ENCODE assay signal across 8 mouse cellular contexts in the genomic region with DNA sequence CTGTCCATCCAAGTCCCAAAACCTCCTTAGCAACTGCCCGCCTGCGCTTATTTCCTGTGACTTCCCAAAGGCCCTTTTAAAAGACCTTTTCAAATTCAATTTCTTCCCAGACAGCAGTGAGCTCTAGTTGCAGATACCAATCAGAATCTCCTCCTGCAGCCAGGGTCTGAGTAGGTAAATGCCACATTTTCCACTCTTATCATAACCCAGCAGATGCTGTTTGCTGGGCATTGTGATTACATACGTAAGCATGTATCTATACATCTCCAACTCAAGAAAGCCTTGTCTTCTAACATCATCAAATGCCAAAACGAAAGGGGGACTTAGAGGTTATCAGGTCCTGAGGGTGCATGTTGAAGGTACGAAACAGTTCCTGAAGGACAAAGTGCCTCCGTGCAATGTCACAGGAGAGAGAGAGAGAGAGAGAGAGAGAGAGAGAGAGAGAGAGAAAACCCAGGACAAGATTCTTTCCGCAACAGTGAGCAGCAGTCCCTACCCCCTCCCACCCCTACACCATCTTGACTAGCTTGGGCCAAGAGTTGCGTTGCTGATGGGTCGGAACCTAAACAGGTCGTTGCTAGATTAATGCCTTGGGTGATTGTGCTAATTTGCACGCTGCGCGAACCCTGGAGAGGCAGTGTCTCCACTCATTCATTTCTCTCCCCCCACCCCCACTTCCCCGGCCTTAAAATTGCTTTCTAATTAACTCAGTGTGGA. TPM values are rescaled to one million over a fixed set of nuclear protein-coding genes. Genes with fewer than 3 reads are reported as not detected.
DNase-seq lines count a peak whose midpoint lies in the region; ATAC-seq lines count a peak whose summit lies in the region.

No protein-coding gene starts in this region.

- H3K4me3 ChIP-seq in intestine, embryonic 14.5 days (ENCODE audit: low read depth, low read length) = no peak overlapping the region

- no peak overlapping the region for H3K9ac ChIP-seq in intestine, embryonic 14.5 days (ENCODE audit: low read length)

- H3K4me1 ChIP-seq in intestine, embryonic 14.5 days (replicated peaks; ENCODE audit: control insufficient read depth, insufficient read depth, low read length) = 0 out of 2 replicates have a peak, but pooled peaks cover 2% of the 10 kb centered on the region

- peak overlapping the region; percentile 39 for H3K4me2 ChIP-seq in intestine, embryonic 14.5 days (ENCODE audit: low read length)

- H3K9me3 ChIP-seq in intestine, embryonic 14.5 days (ENCODE audit: control insufficient read depth, low read length) = no peaks in the 10 kb centered on the region

- H3K27me3 ChIP-seq in intestine, embryonic 14.5 days (replicated peaks; ENCODE audit: control insufficient read depth, insufficient read depth, low read length) = no peaks in the 10 kb centered on the region

- ATAC-seq in intestine, embryonic 14.5 days (replicated peaks; ENCODE audit: low FRiP score, low TSS enrichment, low read depth) = 0 out of 2 replicates have a peak, but pooled peaks have one; percentile 23

- DNase-seq in cerebellum, adult 9-10 months = peak; percentile 42
- no peak for DNase-seq in cerebellum, adult 9-11 months
- peak; percentile 95 for DNase-seq in retina, postnatal 1 day
- no peak for DNase-seq in retina, embryonic 14.5 days (ENCODE audit: low spot score)
- no peak for DNase-seq in intestine, embryonic 14.5 days (ENCODE audit: low spot score)
- DNase-seq in naive thymus-derived CD4-positive, alpha-beta T cell, adult 2 months (ENCODE audit: low read depth) = peak; percentile 12
- no peak for DNase-seq in layer of hippocampus, postnatal 36 days
- no peak for DNase-seq in MN1 (ENCODE audit: low spot score)

- no peak overlapping the region for H3K27ac ChIP-seq in intestine, embryonic 14.5 days (ENCODE audit: low read depth)

- 47% methylated on average over 14 of the region's 14 CpGs for WGBS in intestine, embryonic 14.5 days

- no peaks in the 10 kb centered on the region for H3K36me3 ChIP-seq in intestine, embryonic 14.5 days (ENCODE audit: control insufficient read depth, insufficient read depth, low read length)

RNA-seq across cellular contexts. Expression of gene B230118H07Rik, which starts 3.0 kb away (rescaled TPM):
- polyA plus RNA-seq in intestine, embryonic 14.5 days (2014; fragmentation: Nextera tagmentation; extraction: Ambion mirVana) = 52.3 and 64.4 TPM in 2 replicates
- total RNA-seq in layer of hippocampus, postnatal 36 days (2021) = 10 to 100 TPM; 32.8 to 35.2 TPM

RNA-seq across cellular contexts. Expression of gene Rag1, which starts 3.1 kb away (rescaled TPM):
- not detected in 2 replicates for polyA plus RNA-seq in intestine, embryonic 14.5 days (2014; fragmentation: Nextera tagmentation; extraction: Ambion mirVana)
- total RNA-seq in layer of hippocampus, postnatal 36 days (2021) = under 1 TPM; 0.10 to 0.12 TPM

RNA-seq across cellular contexts. Expression of gene Traf6, which starts 25.9 kb away (rescaled TPM):
- polyA plus RNA-seq in intestine, embryonic 14.5 days (2014; fragmentation: Nextera tagmentation; extraction: Ambion mirVana) = 14.1 and 15.6 TPM in 2 replicates
- total RNA-seq in layer of hippocampus, postnatal 36 days (2021) = 10 to 100 TPM; 14.9 to 15.4 TPM

RNA-seq across cellular contexts. Expression of gene Rag2, which starts 27.8 kb away (rescaled TPM):
- polyA plus RNA-seq in intestine, embryonic 14.5 days (2014; fragmentation: Nextera tagmentation; extraction: Ambion mirVana) = 0.09 and 0.15 TPM in 2 replicates
- total RNA-seq in layer of hippocampus, postnatal 36 days (2021) = not detected

Comparison
In these comparisons a context has a peak if more than half of its experiments do, and no peak if none do; other contexts are left out.
1. DNase-seq: peak in cerebellum, adult 9-10 months (single experiment), retina, postnatal 1 day (single experiment) and naive thymus-derived CD4-positive, alpha-beta T cell, adult 2 months (single experiment); none in cerebellum, adult 9-11 months (single experiment), retina, embryonic 14.5 days (single experiment), intestine, embryonic 14.5 days (single experiment), layer of hippocampus, postnatal 36 days (0 of 2) and MN1 (single experiment).